Mouse (Mus musculus) heart, postnatal 25 days (tissue): Measurements from ENCODE around the gene Myo1h. TPM values are rescaled to one million over a fixed set of nuclear protein-coding genes. Genes with fewer than 3 reads are reported as not detected.

Source experiments
- DNase-seq: peaks from one replicate; pipeline ENCODE4 v3.0.0; 2022; ENCODE audit warnings: low spot score
- intact Hi-C: fragments of 180-260 bp; cut with DNase I; formaldehyde crosslinking; loops from one replicate; pipeline ENCODE4 v1.15.1; 2025
- total RNA-seq, 2 experiments: library from RNA; stranded (reverse); gene quantifications; 2 replicates each; pipeline ENCODE4 v1.2.3; 2021

The Myo1h gene
- total RNA-seq, 2 experiments from 2014 or later = not detected

DNA sequence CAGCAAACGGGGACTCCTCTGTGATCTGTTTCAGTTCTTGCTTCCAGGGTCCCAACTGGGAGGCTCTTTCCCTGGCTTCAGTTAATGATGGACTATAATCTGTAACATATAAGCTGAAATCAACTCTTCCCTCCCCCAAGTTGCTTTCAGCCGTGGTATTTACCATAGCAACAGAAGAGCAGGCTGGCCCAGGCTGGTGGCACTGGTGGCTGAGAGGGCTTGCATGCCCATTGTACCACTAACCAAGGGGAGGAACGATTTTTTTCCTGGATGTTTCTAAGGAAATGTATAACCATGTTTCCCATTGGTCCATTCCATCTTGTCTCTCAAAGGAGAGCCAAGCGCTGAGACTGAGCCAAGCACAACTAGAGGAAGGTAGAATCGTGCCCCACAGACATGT, 570 bp upstream of the Myo1h start:
- DNase-seq = no peak
- intact Hi-C loops = no loop called here

DNA sequence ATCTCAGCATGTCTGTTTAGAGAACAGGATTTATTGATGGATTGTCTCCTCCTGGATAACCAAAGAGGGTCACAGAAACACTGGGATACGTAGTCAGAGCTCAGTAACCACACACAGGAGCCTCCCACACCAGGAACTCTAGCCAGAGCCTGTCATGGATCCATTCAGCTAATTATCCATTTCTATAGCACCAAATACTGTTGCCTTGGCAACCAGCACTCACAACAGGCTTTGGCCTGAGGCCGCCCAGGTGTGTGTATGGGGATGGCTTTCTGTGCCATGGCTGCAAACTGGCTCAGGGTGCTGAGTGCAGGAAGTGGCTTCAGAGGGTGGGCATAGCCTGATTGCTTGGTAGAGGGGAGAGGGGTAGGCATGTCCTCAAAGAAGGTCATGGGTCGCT, 1.0 kb downstream of the Myo1h start:
- intact Hi-C loops = no loop called here
- DNase-seq = no peak

GRCm38 (mm10) chr5:114296693-114297631, 8.0 kb downstream of the Myo1h start:
- intact Hi-C loops = no loop called here
- peak; percentile 27 for DNase-seq

GRCm38 (mm10) chr5:114298212-114298894, 9.4 kb downstream of the Myo1h start:
- no peak for DNase-seq
- intact Hi-C loops = no loop called here

DNA sequence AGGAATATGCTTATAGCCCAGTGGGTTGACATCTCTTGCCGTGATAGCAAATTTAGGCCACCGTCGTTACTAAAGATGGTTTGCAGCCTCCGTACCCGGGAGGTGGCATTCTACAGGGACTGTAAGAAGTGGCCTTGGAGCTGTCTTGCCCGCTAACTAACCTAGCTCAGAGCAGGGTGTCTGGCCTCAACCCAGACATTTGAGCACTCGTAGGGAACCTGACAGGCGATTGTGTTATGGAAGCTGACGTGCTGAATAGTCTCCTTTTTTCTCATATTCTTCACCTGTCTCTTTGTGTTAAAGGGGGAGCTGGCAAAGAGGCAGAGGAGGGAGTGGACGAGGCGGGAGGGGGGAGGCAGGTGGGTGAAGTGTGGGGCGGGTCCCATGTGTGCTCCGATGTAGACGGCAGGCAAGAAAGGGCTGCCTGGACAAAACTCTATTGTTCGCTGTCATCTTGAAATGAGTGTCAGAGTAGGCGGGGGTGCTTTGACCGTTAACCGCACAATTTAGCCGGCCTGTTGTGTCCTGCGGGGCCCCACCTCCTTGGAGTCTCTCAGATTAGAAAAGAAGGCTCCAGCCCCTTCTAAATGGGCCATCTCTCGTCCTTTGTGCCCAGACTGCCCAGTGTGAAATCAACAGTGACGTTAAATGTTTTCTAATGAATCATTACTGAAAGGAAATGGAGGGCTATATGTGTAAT, 10.3 kb downstream of the Myo1h start:
- DNase-seq = no peak
- intact Hi-C loops = no loop called here

DNA sequence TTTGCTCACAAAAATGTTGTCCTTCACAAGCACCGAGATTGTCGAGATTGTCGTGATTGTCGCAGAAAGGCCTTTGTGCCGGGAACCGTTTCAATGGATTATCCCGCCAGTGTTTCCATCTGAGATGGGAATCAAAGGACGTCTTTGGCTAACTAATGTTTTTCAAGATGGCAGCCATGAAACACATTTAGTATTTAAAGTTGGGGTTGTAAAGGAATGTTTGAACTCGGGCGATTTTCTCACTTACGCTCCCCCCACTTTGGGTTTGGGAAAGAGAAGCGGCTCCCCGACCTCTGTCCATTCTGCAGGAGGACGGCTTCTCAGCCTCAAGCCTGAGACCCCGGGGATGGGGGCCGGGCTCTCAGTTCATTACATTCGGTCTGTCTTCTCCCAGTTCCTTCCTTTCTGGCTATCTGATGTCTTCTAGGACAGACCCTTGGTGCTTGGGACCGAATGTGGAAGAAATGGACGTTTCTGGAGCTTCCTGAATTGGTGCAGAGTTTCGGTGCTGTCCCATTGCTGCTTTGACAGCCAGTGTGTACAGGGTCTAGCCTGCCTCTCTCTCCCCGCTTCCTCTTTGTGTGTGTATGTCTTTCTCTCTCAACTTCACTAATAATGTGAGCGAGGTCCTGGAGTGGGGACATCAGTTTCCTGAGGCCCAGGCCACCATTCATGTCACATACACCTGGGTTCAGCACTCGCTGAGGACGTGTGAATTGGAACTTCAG, 11.1 kb downstream of the Myo1h start:
- no peak for DNase-seq
- intact Hi-C loops = no loop called here

- intact Hi-C loops = no loop called here
- no peak for DNase-seq
Measured at GRCm38 (mm10) chr5:114303166-114303565, 14.2 kb downstream of the Myo1h start.

DNA sequence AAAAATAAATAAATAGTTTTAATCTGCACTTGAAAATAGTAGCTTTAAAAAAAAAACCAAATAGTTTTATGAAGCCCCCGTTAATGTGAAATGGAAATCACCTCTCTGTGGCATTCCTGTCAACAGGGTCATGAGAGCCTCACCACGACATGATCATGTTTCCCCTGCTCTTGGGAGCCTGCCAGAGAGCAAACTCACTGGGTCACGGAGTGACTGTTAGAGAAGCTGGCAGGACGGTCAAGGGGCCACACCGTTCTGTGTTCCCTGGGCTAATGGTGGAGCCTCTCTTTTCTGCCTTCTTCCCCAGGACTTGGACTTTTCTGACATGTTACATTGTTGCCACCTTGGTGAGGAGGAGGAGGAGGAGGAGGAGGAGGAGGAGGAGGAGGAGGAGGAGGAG, 17.5 kb downstream of the Myo1h start:
- DNase-seq = no peak
- intact Hi-C loops = loop anchor here (5.0 kb wide), 1 partner anchor 139 kb away; no protein-coding TSS in a partner anchor

GRCm38 (mm10) chr5:114308765-114309679, 20.1 kb downstream of the Myo1h start:
- DNase-seq = no peak
- intact Hi-C loops = loop anchor here (1.0 to 5.0 kb wide), 3 partner anchors 61 to 256 kb away; no protein-coding TSS in a partner anchor

DNA sequence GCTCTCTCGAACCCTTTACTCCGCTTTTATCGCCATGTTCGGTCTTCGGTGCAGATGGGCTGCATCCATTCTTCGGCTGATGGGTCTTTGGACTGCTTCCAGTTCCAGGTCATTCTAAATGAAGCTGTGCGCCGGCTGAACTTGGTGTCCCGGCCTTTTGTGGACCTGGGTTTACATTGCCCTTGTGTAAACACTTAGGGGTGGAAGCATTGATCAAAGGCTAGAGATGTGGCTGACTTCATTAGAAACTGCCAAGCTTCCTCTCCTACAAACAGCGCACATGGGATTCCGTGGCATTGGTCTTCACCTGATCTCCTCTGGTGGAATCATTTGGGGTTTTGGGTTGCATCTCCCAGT, 20.7 kb downstream of the Myo1h start:
- no peak for DNase-seq
- intact Hi-C loops = loop anchor here (1.0 to 5.0 kb wide), 3 partner anchors 61 to 257 kb away; no protein-coding TSS in a partner anchor

- DNase-seq = no peak
- intact Hi-C loops = no loop called here
Measured at GRCm38 (mm10) chr5:114323105-114323790, 34.3 kb downstream of the Myo1h start.

- intact Hi-C loops = no loop called here
- no peak for DNase-seq
Measured at GRCm38 (mm10) chr5:114323791-114324507, 35.0 kb downstream of the Myo1h start.

- intact Hi-C loops = no loop called here
Measured at GRCm38 (mm10) chr5:114342996-114343395, 54.0 kb downstream of the Myo1h start.

DNA sequence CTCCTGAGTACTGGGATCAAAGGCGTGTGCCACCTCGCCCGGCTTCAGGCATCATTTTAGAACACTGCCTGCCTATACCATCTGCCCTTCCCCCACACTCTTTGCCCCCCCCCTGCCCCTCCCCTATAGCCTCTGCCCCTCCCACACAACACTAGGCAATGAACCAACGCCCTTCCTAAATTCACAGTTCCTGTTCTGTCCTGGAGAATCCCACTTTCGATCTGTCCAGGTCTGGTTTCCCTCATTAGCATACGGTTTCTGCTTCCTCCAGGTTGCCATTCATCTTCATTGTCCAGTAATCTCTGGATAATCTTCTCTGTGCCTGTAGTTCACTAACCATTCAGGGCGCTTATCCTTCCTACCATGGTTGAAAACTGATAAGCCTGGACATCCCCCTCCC, 54.6 kb downstream of the Myo1h start:
- DNase-seq = no peak
- intact Hi-C loops = no loop called here

More at GRCm38 (mm10) chr5:114342996-114343395, 54.0 kb downstream of the Myo1h start:
- DNase-seq = no peak

DNA sequence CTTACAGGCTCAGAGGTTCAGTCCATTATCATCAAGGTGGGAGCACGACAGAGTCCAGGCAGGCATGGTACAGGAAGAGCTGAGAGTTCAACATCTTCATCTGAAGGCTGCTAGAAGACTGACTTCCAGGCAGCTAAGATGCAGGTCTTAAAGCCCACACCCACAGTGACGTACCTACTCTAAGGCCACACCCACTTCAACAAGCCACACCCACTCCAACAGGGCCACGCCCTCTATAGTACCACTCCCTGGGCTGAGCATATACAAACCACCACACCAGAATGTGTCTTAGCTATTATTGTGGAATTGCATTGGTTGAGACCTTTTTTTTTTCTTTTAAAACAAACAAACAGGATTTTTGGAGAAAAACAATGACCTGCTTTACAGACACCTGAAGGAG, 56.6 kb downstream of the Myo1h start:
- DNase-seq = no peak
- intact Hi-C loops = no loop called here

DNA sequence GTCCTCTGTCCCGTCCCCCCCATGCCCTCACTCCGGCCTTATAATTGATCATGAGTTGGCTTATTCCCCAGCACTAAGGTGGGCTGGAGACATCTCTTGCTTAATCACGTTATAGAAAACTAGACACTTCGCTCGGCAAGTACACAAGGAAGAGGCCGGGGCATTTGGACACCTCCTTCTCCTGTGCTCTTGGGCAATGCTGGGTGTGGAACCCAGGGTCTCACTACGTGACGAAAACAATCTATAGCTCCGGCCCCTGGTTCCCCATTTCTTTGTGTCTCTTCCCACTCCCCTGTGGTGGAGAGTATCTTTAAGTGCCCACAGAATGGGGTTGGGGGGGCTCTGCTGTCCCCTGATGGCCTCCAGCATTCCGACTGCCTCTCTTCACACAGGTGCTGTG, 58.0 kb downstream of the Myo1h start:
- no peak for DNase-seq
- intact Hi-C loops = no loop called here

DNA sequence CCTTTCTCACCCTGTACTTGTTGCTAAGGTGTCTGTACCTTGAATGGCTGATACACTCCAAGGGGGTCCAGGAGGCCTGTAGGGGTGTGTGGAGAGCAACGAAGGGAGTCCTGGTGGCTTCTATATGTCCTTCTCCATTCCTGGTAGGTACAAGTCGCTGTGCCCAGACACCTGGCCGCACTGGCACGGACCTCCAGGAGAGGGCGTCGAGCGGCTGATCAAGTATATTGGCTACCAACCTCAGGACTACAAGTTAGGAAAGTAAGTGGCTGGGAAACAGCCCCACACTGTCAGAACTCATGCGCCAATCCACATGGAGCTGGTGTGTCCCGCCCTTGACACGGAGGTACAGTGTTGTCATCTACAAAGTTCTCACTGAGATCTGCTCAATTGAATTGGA, 62.5 kb downstream of the Myo1h start:
- intact Hi-C loops = no loop called here
- DNase-seq = no peak
